Mouse (Mus musculus): ENCODE measurements around the gene Eef1akmt4. TPM values are rescaled to one million over a fixed set of nuclear protein-coding genes. Genes with fewer than 3 reads are reported as not detected.
"Not testable (repeated sequence)": the region's sequence is repeated elsewhere in the genome, so short reads cannot be mapped to it uniquely, and the experiment has no call there.

Eef1akmt4 gene
- total RNA-seq, 2 experiments from 2014 or later, result 3.7 to 4.1 TPM

- peak; percentile 59 for DNase-seq (ENCODE audit: low spot score)
Measured at GRCm38 (mm10) chr16:20621991-20622685, 10.7 kb downstream of the Eef1akmt4 start.

- no peak for DNase-seq (ENCODE audit: low spot score)
Measured at GRCm38 (mm10) chr16:20623211-20623610, 11.8 kb downstream of the Eef1akmt4 start.

GRCm38 (mm10) chr16:20628871-20629391 lies 17.5 kb downstream of the Eef1akmt4 start:
- DNase-seq (ENCODE audit: low spot score), result no peak

- no peak for DNase-seq (ENCODE audit: low spot score)
Measured at GRCm38 (mm10) chr16:20629731-20630634, 18.6 kb downstream of the Eef1akmt4 start, which contains the start of gene Ece2. TSS of gene Ece2 (plus strand) at chr16:20629828.

- DNase-seq (ENCODE audit: low spot score), result no peak
Measured at GRCm38 (mm10) chr16:20637410-20637809, 26.0 kb downstream of the Eef1akmt4 start.

GRCm38 (mm10) chr16:20638367-20638766 lies 27.0 kb downstream of the Eef1akmt4 start:
- DNase-seq (ENCODE audit: low spot score), result no peak

GRCm38 (mm10) chr16:20642161-20642560 lies 30.8 kb downstream of the Eef1akmt4 start:
- peak; percentile 68 for DNase-seq (ENCODE audit: low spot score)

- no peak for DNase-seq (ENCODE audit: low spot score)
Measured at GRCm38 (mm10) chr16:20643911-20644310, 32.5 kb downstream of the Eef1akmt4 start.

- DNase-seq (ENCODE audit: low spot score), result peak; percentile 97
Measured at GRCm38 (mm10) chr16:20651076-20651946, 39.9 kb downstream of the Eef1akmt4 start, which contains the start of gene Psmd2. TSS of gene Psmd2 (plus strand) at chr16:20651652.

GRCm38 (mm10) chr16:20651947-20652310 lies 40.5 kb downstream of the Eef1akmt4 start:
- DNase-seq (ENCODE audit: low spot score), result no peak

- no peak for DNase-seq (ENCODE audit: low spot score)
Measured at GRCm38 (mm10) chr16:20653315-20653714, 41.9 kb downstream of the Eef1akmt4 start.

GRCm38 (mm10) chr16:20657661-20658060 lies 46.3 kb downstream of the Eef1akmt4 start:
- no peak for DNase-seq (ENCODE audit: low spot score)

GRCm38 (mm10) chr16:20668013-20668412 lies 56.6 kb downstream of the Eef1akmt4 start, which contains the start of gene Eif4g1:
TSS of gene Eif4g1 (plus strand) at chr16:20668313.
- DNase-seq (ENCODE audit: low spot score), result not testable (repeated sequence)

Small RNA genes lying within 50 kb of the gene (microRNA-seq; reads per million reads assigned to microRNA genes)
- gene Mir1224, result not detected

Other genes with a start within 250 kb of the Eef1akmt4 start
- 10 to 100 TPM; 54.0 to 56.5 TPM for gene Abcc5, start 185.2 kb upstream of the Eef1akmt4 start, total RNA-seq (2021)
- gene Eif2b5, start 112.8 kb upstream of the Eef1akmt4 start, total RNA-seq (2021), result 10 to 100 TPM; 52.6 to 54.4 TPM
- 10 to 100 TPM; 28.4 to 32.0 TPM for gene Dvl3, start 94.6 kb upstream of the Eef1akmt4 start, total RNA-seq (2021)
- gene Ap2m1, start 76.1 kb upstream of the Eef1akmt4 start, total RNA-seq (2021), result 100 to 1,000 TPM; 121 to 146 TPM
- gene Abcf3, start 63.0 kb upstream of the Eef1akmt4 start, total RNA-seq (2021), result 10 to 100 TPM; 50.3 to 69.8 TPM
- under 1 TPM in 1 of 2 experiments, not detected in 1; 0.07 TPM for gene Vwa5b2, start 22.1 kb upstream of the Eef1akmt4 start, total RNA-seq (2021)
- gene Gm49333, start within 50 bp of the Eef1akmt4 start, total RNA-seq (2021), result under 1 TPM; 0.11 to 0.17 TPM
- gene Alg3, start 142 bp downstream of the Eef1akmt4 start, total RNA-seq (2021), result 10 to 100 TPM; 12.7 to 13.7 TPM
- gene Camk2n2, start 9.7 kb downstream of the Eef1akmt4 start, total RNA-seq (2021), result 1 to 10 TPM; 1.1 to 1.2 TPM
- gene Ece2, start 18.2 kb downstream of the Eef1akmt4 start, total RNA-seq (2021), result under 1 TPM in 1 of 2 experiments, not detected in 1; 0.41 TPM
- gene Psmd2, start 40.1 kb downstream of the Eef1akmt4 start, total RNA-seq (2021), result 100 to 1,000 TPM; 251 to 253 TPM
- gene Eif4g1, start 56.7 kb downstream of the Eef1akmt4 start, total RNA-seq (2021), result 100 to 1,000 TPM; 426 to 438 TPM
- 10 to 100 TPM; 47.5 to 59.9 TPM for gene Fam131a, start 81.6 kb downstream of the Eef1akmt4 start, total RNA-seq (2021)
- 1 to 10 TPM; 7.8 to 9.5 TPM for gene Polr2h, start 106.1 kb downstream of the Eef1akmt4 start, total RNA-seq (2021)
- gene Clcn2, start 106.2 kb downstream of the Eef1akmt4 start, total RNA-seq (2021), result 1 to 10 TPM in 1 of 2 experiments, under 1 TPM in 1; 0.64 to 1.1 TPM
- 1 to 10 TPM; 2.1 to 3.1 TPM for gene Chrd, start 121.5 kb downstream of the Eef1akmt4 start, total RNA-seq (2021)
- 10 to 100 TPM in 1 of 2 experiments, 1 to 10 TPM in 1; 6.2 to 10.4 TPM for gene Thpo, start 122.9 kb downstream of the Eef1akmt4 start, total RNA-seq (2021)

Data from gastrocnemius, adult 18-20 months (tissue).